Mouse (Mus musculus): ENCODE results near the gene Clic1. TPM values are rescaled to one million over a fixed set of nuclear protein-coding genes. Genes with fewer than 3 reads are reported as not detected.

The Clic1 gene
- polyA plus RNA-seq (2017; shearing (Covaris generic)), result 100 to 1,000 TPM; 533 to 549 TPM

GRCm38 (mm10) chr17:35049561-35050016 lies at the start of gene Clic1:
Clic1 (plus strand) TSS chr17:35049966.

GRCm38 (mm10) chr17:35000717-35001451 lies 48.9 kb upstream of the Clic1 start, which contains the start of gene Vars:
Vars (plus strand) TSS chr17:35000987.

GRCm38 (mm10) chr17:35016376-35016775 lies 33.4 kb upstream of the Clic1 start, which contains the start of gene Vwa7:
Vwa7 (plus strand) TSS chr17:35016579.

GRCm38 (mm10) chr17:35027277-35028068 lies 22.3 kb upstream of the Clic1 start, which contains the start of gene Sapcd1:
Sapcd1 (minus strand) TSS chr17:35028016.

GRCm38 (mm10) chr17:35046681-35047455 lies 2.9 kb upstream of the Clic1 start, which contains the start of gene Msh5:
Msh5 (minus strand) TSS chr17:35046745.

GRCm38 (mm10) chr17:35058911-35059892 lies 9.4 kb downstream of the Clic1 start, which contains the start of gene Ddah2:
Ddah2 (plus strand) TSS chr17:35059035.

GRCm38 (mm10) chr17:35064951-35065947 lies 15.5 kb downstream of the Clic1 start, which contains the start of gene Ly6g6c:
Ly6g6c (plus strand) TSS chr17:35065388.

GRCm38 (mm10) chr17:35066084-35066483 lies 16.3 kb downstream of the Clic1 start, which contains the start of gene Mpig6b:
Mpig6b (minus strand) TSS chr17:35066184.

GRCm38 (mm10) chr17:35076507-35077176 lies 26.9 kb downstream of the Clic1 start, which contains the start of gene Ly6g6e:
Ly6g6e (plus strand) TSS chr17:35076902.

GRCm38 (mm10) chr17:35077786-35078233 lies 28.0 kb downstream of the Clic1 start, which contains the start of gene Ly6g6d:
Ly6g6d (minus strand) TSS chr17:35078065.

GRCm38 (mm10) chr17:35085208-35085865 lies 35.6 kb downstream of the Clic1 start, which contains the start of gene Ly6g6f:
Ly6g6f (minus strand) TSS chr17:35085610.

GRCm38 (mm10) chr17:35088825-35089644 lies 39.3 kb downstream of the Clic1 start, which contains the start of gene Abhd16a:
Abhd16a (plus strand) TSS chr17:35089263.

GRCm38 (mm10) chr17:35108097-35108496 lies 58.3 kb downstream of the Clic1 start, which contains the start of gene Ly6g5c:
Ly6g5c (plus strand) TSS chr17:35108279.

Measured in inflammation-experienced regulatory T-cells (primary cell).